Mouse (Mus musculus): Measurements from ENCODE around the gene Gm49380.

Gene Gm49380

DNA sequence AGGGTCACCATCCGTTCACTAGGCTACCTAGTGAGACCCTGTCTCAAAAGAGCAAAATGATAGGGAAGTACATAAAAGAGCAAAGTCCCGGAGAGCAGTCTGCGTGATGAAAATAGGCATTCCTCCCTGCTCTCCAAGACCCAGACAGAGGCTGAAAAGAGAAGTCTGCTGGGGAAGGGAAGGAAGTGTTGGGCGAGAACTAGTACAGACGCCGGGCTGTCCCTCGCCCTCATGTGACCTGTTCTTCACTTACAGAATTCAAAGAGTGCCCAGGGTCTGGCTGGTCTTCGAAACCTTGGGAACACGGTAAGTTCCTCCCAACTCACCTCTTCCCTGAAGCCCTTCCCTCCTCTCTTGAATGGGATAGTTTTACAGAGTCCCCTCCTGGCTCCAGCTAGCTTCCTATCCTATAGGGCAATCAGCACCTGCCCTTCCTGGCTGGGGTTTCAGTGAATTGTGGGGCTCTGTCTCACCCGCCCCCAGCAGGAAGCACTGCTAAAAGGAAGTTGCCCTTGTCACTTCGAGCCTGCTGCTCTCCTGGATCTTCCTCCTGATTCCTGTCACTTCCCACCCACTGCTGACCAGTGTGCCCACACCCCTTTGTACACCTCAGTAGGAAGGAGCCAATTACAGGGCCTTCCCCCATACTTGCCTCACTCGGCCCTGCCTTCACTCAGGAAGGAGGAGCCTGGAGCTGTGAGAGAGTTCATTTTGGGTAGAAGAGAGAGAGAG is 24.3 kb downstream of the Gm49380 start:
- DNase-seq, result peak; percentile 51

DNA sequence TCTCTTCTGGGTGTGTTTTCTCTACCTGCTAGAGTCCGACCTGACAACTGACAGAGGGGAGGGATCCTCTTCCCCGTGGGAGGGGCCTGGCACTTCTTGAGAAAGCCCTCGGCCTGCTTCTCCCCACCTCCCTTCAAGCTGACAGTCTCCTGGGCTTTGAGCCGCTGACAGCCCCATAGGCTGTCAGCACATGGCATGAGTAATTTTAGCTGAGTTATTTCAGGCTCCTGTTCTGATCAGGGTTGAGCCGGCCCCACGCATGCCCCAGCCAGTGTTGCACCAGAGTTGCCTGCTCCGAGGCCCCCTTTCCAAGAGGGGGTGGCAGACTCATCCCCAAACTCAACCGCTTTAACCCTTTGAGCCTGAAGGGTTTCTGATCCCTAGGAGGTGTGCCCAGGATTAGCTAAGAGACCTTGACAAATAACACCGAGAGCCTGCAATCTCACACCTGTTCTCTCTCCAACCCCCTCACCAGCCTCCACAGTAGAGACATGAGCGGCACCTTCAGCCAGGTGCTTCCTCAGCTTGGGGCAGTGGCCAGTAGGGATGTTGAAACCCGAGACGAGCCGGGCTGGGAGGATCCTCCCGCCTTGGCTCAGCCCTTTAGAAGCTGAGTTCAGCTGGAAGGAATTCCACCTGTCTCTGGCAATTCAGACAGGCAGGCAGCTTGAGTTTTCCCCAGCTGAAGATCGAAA is 25.4 kb downstream of the Gm49380 start:
- no peak for DNase-seq

DNA sequence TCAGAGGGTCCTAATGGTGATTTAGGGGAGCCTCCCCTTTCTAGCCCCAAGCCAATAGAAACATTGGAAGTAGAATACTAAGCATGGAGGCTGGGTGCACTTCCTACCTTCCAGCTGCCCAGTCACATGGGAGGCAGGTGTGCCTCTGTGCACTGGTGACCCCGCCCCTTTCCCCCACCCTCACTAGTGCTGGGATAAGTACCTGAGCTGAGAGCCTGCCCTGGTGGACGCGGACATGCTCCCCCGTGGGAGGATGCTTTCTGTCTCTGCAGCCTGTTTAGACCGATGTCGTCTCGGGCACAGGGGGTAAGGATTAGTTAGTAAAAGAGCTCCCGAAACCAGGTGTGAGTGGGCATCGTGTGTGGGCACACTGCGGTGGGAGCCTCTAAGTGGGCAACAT is 26.3 kb downstream of the Gm49380 start:
- no peak for DNase-seq

DNA sequence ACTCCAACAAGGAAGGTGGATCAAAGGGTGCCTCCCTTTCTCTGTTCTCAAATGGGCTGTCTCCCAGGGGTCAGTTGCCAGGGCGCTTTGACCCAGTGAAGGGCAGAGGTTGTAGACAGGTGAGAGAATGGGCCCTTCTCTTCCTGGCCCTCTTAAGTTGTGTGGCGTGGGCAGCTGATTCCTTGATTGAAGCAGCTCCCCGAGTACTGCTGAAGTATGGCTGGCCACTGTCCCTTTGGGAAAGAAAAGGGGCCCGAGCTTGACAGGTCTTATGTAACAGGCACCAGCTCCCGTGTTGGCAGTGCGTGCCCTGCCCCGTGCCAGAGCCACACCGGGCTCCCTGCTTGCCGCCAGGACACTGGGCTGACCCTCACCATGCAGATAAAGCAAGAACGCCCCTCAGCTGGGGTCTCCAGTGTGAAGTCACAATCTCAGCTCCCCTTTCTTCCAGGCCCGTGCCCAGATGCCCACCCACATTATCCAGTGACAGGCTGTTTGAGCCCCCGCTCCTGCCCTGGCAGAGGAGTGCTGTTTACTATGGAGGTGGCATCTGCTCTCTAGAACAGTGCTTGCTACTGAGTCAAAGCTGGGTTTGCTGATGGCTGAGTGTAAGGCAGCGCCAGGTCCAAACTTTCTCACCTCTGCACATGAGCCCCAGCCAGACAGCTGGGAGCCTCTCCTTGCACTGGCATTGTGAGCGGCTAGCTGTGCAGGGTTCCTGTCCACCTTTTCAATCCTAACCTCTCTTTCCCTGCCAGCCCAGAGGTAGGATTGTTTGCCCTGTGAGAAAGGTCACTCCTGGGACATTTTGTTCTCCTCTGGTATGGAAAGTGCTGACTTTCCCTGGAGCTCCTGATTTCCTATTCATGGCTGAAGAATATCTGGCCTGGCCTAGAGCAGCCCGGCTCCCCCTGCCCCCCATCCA is 27.3 kb downstream of the Gm49380 start:
- DNase-seq, result no peak

DNA sequence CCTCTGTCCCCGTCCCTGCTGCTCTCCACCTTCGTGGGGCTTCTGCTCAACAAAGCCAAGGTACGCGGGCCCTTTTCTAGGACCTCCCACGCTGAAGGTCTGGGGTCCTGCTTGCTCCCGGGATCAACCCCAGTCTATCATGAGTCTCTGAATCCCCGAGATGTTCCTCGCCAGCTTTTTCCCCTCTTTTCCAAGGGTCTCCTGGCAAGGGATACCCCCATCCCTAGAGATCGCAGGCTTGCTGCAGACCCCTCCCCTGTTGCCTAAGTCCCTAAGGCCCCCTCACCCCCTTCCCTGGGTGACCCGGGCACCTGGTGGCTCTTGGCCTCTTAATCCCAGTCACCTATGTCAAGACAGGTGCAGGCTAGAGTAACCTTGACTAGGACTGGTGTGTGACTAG is 28.0 kb downstream of the Gm49380 start:
- no peak for DNase-seq

DNA sequence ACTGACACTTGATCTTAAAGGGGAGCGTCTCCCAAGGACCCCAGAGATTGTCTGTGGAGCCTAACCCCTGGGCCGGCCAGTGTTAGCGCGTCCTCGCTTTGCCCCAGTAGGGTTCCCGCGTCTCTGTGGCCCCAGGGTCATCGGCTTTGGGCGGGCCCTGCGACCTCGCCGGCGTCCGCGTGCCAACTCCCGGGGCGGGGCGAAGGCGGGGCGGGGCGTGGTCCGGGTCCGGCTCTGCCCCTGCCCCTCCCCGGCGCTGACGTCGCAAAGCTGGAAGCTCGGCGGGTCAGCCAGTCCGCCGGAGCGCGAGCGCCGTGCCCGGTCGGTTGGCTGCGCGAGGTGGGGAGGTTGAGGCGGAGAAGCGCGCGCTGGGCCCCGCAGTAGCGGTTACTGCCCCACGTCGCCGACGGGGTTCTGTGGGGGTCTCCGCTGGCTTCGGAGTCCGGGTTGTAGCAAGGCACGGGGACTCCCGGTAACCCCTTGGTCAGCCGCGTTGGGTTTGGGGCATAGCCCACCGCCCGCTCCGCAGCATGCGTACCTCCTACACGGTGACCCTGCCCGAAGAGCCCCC is 28.6 kb downstream of the Gm49380 start:
- peak; percentile 80 for DNase-seq

DNA sequence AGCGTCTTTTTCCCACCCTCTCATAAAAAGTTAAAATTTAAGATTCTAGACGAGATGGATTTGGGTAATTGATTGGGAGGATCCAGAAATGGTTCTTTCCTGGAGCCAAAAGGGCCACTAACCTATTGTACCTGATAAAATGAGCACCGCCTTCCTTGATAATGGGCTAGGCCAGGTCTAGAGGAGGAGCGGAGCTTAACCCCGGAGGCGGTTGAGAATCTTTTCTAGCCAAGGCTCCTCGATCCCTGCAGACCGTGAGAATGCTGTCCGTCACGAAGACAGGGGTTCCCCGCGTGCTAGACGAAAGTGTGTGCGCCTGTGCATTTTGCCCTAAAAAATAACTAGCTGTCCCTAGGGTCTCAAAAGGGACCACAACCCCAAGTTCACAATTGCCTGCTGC is 29.1 kb downstream of the Gm49380 start:
- no peak for DNase-seq

DNA sequence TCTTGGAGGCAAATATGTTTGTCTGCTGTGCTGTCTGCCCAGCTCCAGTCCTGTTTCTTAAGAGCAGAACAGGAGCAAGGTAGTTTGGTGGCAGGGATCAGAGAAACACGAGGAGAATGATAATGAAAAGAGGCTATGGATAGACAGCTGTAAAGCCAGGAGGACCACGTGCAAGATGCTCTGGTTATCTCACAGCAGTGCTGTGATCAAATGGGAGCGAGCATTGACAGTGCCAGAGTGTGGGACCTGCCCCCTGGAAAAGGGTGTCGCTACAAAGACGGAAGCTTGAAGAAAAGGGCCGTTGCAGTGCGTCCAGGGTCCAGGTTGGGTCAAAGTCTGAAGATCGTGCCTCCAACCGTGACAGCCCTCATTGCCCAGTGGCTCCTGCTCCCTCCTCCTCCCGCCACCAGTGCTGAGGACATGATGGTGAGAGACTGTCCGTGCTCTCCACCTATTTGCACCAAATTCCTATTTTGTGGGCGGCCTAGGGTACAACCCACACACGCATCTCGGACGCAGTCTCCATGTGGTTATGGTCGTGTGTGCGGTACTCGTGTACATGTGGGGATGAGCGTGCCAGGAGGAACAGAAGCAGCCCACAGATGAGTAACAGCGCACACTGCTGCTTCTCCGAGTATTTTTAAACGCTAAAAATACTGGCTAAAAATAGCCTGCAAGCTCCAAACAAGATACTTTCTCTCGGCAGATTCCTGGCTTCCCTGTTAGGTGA is 29.7 kb downstream of the Gm49380 start:
- no peak for DNase-seq

DNA sequence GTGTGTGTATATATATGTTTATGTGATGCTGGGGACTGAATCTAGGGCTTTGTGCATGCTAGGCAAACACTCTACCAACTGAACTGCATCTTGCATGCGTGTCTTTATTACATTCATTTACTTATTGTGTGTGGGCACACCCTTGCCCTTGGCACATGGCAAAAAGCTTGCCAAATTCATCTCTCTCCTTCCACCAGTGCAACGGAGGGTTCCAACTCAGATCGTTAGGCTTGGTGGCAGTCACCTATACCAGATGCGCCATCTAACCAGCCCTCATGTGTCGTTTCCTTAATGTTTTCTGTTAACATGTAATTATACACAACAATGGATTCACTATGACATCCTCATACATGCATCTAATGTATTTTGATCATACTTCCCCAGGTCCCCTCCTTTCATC is 31.0 kb downstream of the Gm49380 start:
- DNase-seq, result no peak

DNA sequence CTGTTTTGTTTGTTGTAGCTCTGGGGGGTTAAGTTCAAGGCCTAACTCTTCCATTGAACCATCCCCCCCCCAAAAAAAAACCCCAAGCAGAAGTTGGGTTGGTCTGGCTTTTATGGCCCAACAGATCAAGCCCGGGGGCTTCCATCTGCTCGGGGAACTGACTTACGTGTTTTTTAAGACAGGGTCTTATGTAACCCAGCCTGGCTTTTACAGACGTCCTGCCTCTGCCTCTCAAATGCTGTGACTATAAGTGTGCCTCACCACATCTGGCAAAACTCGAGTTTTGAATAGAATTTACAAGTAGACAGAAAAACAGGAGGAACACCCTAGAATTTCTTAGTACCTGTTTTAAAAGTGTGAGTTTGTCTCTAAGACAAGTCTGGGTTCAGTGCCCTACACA is 31.7 kb downstream of the Gm49380 start:
- DNase-seq, result no peak

DNA sequence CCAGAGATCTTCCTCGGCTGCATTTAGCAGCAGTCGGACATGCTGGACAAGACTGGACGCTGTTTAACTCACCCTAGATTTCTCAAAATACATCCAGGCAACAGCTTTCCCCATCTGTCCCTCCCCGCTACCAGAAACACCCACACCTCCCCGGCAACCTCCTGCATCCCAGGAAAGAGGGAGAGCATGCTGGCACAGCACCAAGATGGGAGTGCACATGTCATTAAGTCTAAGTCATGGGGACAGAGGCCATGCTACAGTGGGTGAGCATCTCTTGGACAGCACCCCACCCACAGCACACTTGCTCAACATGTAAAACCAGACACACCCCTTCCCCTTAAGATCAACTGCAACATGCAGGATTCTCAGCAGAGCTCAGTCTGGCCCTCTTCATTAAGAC is 32.3 kb downstream of the Gm49380 start:
- no peak for DNase-seq

DNA sequence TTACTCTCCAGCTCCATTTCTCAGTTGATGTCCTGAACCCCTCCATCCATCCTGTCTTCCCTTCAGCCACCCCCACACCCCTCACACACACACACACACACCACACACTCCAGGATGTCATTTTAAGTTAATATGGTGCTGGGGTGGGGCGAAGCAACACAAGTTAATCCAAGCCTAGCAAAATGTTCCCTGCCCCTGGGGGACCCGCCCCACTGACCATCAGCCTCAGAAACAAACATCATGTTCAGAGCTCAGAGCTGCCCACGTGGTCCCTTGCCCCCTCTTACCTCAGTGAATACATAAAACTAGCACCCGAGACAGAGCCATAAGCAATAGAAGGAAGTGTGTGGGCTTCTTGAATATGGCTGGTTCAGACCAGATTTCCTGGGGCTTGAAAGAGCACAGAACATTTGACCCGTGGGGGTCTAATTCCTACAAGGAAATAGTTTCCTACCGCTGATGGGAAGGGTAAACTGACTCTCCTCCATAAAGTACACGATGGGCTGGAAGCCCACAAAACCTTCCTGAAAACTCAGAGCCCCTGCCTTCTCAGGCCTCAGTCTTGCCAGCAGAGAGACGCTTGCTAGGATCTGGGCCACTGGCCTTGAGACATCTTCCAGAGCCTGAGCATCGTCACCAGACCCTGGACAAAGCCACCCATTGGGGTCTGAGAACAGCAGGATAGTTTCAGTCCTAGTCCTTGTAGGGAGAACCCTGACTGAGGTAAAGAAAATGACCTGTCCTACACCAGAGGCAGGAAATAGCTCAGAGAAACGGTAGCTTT is 33.1 kb downstream of the Gm49380 start:
- no peak for DNase-seq

DNA sequence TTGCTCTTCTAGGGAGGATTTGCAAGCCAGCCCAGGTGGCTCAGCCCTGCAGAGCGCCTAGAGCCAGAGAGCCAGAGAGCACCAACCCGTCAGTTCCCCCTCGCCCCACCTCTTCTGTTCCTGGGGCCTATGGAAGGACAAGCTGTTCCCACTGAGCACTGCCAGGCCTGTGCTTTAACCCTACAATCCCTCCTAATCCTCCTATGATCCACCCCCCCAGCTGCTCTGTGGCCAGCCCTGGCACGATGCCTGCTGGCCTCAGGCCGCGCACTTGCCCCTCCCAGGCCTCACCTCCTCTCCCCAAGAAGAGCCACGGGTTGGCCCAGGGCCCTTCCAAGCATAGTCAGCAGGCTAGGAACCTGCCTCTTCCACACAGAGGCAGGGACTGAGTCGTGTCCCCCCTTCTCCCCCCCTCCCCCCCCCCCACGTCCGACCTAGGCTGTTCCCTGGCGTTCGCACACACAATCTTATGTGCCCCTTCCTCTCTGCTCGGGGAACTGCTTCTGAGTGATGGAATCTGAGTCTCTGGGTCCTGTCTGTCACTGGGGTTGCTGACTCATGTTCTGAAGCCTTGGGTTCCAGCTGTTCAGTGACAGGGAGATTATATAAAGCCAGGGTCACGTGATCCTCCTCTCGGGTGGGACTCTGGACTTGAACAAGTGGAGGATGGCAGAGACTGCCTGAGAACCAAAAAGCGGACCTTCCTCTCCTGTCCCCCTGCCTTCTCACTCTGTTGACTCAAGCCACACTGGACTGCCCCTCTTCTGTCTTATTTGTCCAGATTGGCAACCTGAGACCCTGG is 34.1 kb downstream of the Gm49380 start:
- no peak for DNase-seq

DNA sequence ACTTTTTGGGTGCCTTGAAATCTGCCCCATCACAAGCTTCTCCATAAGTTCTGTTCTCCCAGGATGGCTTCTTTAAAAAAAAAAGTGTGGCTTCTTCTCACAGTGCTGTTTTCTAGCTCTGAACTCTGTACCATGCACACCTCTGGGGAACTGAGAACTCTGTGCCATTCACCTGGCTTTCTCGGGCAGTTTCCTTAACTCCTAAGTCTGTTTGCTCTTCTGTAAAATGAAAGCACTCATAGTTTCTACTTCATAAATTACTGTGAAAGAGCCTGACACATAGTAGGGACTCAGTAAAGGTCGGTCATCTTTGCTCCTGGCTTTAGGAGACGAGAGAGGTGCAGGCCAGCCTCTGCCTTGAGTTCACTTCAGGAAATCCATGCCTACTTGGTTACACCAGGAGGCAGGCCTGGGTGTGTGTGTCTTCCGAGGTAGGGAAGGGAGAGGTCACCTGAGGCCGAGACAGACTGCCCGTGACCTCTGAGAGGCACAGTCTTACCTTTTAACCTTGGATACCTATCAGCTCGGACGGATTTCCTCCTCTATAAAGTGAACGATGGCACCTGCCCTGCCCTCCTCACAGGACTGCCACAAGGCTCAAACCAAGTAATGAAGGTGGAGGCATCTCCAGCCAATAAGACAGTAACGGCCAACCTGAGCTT is 35.0 kb downstream of the Gm49380 start:
- no peak for DNase-seq

DNA sequence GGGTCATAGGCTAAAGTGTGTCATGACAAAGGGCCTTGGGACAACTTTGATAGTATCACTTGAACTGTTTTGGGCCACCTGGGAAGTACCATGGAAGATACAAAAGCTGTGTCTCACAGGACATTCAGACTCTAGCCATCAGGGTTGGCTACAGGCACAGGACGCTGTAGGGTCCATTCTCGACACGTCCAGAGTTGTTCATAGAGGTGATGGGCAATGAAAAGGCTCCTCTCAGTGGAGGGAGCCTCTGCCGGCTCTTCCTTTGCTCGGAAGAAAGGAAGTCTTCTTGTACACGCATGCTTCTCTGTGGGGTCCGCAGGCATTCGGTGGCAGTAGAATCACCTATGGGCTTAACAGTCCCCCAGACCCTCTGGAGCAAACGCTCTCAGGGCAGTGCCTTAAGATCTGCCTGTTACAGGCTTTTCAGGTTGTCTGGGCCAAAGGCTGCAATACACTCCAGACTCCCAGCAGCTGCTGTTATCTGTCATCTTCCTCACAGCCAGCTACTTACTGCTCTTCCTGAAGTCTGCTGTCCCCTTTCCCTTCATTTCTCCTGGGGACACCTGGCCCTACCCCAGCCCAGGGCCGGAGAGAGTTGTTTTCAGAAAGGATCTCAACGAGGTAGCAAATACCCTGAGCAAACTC is 35.9 kb downstream of the Gm49380 start:
- no peak for DNase-seq

DNA sequence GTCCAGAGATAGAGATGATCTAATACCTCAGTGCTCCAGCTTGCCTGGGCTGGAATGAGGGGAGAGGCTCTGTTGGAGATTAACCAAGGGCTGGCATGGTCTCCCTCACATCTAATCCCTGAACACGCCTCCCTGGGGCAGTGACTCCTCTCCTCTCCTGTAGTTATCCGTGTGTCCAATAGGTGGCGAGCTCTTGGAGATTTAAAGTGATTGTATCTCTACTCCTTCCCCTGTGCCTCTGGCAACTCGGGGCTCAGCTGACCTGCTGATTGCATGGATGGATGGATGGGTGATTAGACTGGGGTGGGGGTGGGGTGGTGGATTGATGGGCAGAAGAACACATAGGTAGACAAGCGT is 36.6 kb downstream of the Gm49380 start:
- DNase-seq, result peak; percentile 53

DNA sequence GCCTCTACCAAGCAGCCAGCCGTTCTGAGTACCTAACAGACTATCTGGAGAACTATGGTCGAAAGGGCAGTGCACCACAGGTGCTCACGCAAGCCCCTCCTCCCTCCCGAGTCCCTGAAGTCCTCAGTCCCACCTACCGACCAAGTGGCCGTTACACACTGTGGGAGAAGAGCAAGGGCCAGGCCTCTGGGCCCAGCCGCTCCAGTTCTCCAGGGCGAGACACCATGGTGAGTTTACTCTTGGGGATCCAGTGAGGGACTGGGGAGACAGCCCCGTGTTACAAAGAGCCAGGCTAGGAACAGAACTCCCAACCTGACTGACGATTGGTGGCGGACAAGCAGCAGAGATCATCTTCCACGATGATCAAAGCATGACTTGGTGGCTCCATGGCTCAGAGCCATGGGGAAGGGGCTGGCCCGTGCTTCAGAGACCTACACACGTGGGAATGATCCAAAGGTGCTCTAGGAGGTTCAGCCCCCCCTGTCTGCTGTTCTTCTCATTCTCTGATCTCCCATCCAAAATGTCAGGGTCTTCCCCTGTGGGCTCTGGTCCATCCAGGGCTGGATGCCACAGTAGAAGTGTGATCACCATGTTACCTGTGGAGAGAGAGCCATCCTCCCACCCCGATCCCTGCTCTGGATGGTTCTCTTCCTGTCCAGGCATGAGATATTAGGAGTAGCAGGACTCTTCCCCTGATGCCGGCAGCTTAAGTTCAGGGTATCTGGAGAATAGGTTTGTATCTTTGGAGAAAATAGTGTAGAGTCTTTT is 37.1 kb downstream of the Gm49380 start:
- DNase-seq, result no peak

DNA sequence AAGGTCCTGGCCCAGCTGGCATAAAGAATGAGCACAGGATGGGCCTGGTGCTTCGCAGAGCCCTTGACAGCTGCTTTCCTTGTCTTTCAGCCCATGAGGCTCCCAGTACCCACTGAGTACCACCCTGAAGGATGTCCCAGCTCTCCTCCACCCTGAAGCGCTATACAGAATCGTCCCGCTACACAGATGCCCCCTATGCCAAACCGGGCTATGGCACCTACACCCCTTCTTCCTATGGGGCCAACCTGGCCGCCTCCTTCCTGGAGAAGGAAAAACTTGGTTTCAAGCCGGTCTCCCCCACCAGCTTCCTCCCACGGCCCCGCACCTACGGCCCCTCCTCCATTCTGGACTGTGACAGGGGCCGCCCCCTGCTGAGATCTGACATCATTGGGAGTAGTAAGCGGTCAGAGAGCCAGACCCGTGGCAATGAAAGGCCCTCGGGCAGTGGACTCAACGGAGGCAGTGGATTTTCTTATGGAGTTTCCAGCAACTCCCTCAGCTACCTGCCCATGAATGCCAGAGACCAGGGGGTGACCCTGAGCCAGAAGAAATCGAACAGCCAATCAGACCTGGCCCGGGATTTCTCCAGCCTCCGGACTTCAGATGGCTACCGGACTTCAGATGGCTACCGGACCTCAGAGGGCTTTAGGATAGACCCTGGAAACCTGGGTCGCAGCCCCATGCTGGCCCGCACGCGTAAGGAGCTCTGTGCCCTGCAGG is 37.9 kb downstream of the Gm49380 start:
- no peak for DNase-seq
